Mouse (Mus musculus): ENCODE results near the gene Ephb2. TPM values are rescaled to one million over a fixed set of nuclear protein-coding genes. Genes with fewer than 3 reads are reported as not detected.
A peak's percentile ranks its signal among the peaks of the same experiment; 100 is the strongest.

Gene Ephb2
- polyA plus RNA-seq, 1 experiment from 2014 or later, result 10.3 TPM

GRCm38 (mm10) chr4:136774201-136774600 is 61.6 kb downstream of the Ephb2 start:
- 64% methylated on average over 3 of the region's 3 CpGs for WGBS
- no peak for ATAC-seq (ENCODE audit: low FRiP score, low read depth)
- Histone ChIP-seq H3K9me3 (no peaks in the 10 kb centered on the region), H3K36me3 (peaks cover 17% of the 10 kb centered on the region), H3K4me3 (no peak overlapping the region), H3K4me2 (replicated peaks) (no peak overlapping the region), H3K9ac (no peak overlapping the region), H3K27ac (no peak overlapping the region), H3K4me1 (peaks cover 40% of the 10 kb centered on the region), H3K27me3 (no peaks in the 10 kb centered on the region)

- Histone ChIP-seq H3K9me3 (peaks cover 4% of the 10 kb centered on the region; the same call in 1 of the 2 replicates), H3K4me2 (replicated peaks) (no peak overlapping the region), H3K27me3 (no peaks in the 10 kb centered on the region), H3K4me3 (no peak overlapping the region), H3K36me3 (peaks cover 26% of the 10 kb centered on the region), H3K9ac (no peak overlapping the region), H3K27ac (peak overlapping the region; percentile 48; the same call in 1 of the 2 replicates), H3K4me1 (peaks cover 31% of the 10 kb centered on the region)
- WGBS, result 45% methylated on average over 13 of the region's 13 CpGs
- ATAC-seq (ENCODE audit: low FRiP score, low read depth), result no peak
Measured at GRCm38 (mm10) chr4:136772952-136773584, 62.7 kb downstream of the Ephb2 start.

- Histone ChIP-seq H3K4me1 (peaks cover 27% of the 10 kb centered on the region), H3K27me3 (no peaks in the 10 kb centered on the region), H3K4me2 (replicated peaks) (no peak overlapping the region), H3K36me3 (peaks cover 30% of the 10 kb centered on the region), H3K27ac (no peak overlapping the region), H3K9ac (no peak overlapping the region), H3K4me3 (no peak overlapping the region), H3K9me3 (peaks cover 4% of the 10 kb centered on the region; the same call in 1 of the 2 replicates)
- 80% methylated on average over 5 of the region's 5 CpGs for WGBS
- no peak for ATAC-seq (ENCODE audit: low FRiP score, low read depth)
Measured at GRCm38 (mm10) chr4:136772318-136772717, 63.5 kb downstream of the Ephb2 start.

DNA sequence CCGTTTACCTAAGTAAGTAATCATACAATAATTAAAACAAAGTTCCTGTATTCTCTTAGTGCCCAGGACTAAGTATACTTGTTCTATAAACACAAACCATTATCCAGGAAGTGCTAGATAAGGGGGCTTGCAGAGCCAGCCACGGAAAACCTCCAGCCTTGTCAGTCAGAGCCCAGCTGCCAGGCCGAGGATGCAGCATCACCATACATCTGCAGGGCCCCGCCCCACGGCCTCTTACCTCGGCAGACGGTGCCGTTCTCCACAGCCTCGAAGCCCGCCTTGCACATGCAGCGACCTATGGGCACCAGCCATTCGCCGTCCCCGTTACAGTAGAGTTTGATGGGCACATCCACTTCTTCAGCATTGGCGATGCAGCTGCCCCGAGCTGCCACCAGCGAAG is 65.1 kb downstream of the Ephb2 start:
- no peak overlapping the region for H3K27ac ChIP-seq
- peaks cover 12% of the 10 kb centered on the region for H3K4me1 ChIP-seq
- H3K4me3 ChIP-seq, result no peak overlapping the region
- no peaks in the 10 kb centered on the region for H3K27me3 ChIP-seq
- H3K9me3 ChIP-seq, result peaks cover 4% of the 10 kb centered on the region; the same call in 1 of the 2 replicates
- ATAC-seq (ENCODE audit: low FRiP score, low read depth), result no peak
- no peak overlapping the region for H3K4me2 ChIP-seq (replicated peaks)
- no peak overlapping the region for H3K9ac ChIP-seq
- WGBS, result 88% methylated on average over 17 of the region's 17 CpGs
- peaks cover 30% of the 10 kb centered on the region for H3K36me3 ChIP-seq

GRCm38 (mm10) chr4:136768499-136768898 is 67.3 kb downstream of the Ephb2 start:
- no peak for ATAC-seq (ENCODE audit: low FRiP score, low read depth)
- no peak overlapping the region for H3K4me3 ChIP-seq
- H3K36me3 ChIP-seq, result peaks cover 30% of the 10 kb centered on the region
- H3K4me2 ChIP-seq (replicated peaks), result no peak overlapping the region
- no peak overlapping the region for H3K27ac ChIP-seq
- 96% methylated on average over 3 of the region's 3 CpGs for WGBS
- peaks cover 4% of the 10 kb centered on the region; the same call in 1 of the 2 replicates for H3K9me3 ChIP-seq
- peaks cover 11% of the 10 kb centered on the region for H3K4me1 ChIP-seq
- no peak overlapping the region for H3K9ac ChIP-seq
- no peaks in the 10 kb centered on the region for H3K27me3 ChIP-seq

DNA sequence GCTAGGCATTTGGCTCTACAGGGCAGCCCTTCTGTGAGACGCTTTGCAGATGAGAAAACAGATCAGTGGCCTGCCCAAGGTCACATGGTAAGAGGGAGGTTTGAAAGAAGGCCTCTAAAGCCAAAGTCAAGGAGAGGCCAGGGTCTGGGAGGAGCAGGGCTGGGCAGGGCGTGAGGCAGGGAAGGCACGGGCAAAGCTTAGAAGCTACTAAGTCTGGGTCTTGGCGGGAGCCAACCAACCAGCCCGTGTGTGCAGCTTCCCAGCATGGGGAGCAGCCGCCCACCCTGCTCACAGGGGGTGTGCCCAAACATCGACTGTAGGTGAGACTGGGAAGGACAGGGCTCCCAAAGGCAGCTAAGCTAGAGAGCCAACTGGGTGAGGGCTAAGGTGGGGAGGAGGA is 70.7 kb downstream of the Ephb2 start:
- H3K9ac ChIP-seq, result no peak overlapping the region
- H3K4me2 ChIP-seq (replicated peaks), result no peak overlapping the region
- peaks cover 35% of the 10 kb centered on the region for H3K4me1 ChIP-seq
- H3K36me3 ChIP-seq, result peaks cover 17% of the 10 kb centered on the region
- H3K27me3 ChIP-seq, result peaks cover 4% of the 10 kb centered on the region; the same call in 1 of the 2 replicates
- 61% methylated on average over 7 of the region's 7 CpGs for WGBS
- H3K9me3 ChIP-seq, result peaks cover 4% of the 10 kb centered on the region; the same call in 1 of the 2 replicates
- H3K4me3 ChIP-seq, result no peak overlapping the region
- no peak for ATAC-seq (ENCODE audit: low FRiP score, low read depth)
- no peak overlapping the region for H3K27ac ChIP-seq

GRCm38 (mm10) chr4:136763349-136763748 is 72.4 kb downstream of the Ephb2 start:
- ATAC-seq (ENCODE audit: low FRiP score, low read depth), result no peak
- Histone ChIP-seq H3K4me1 (peaks cover 35% of the 10 kb centered on the region), H3K4me2 (replicated peaks) (no peak overlapping the region), H3K9me3 (no peaks in the 10 kb centered on the region), H3K27me3 (peaks cover 9% of the 10 kb centered on the region; the same call in 1 of the 2 replicates), H3K36me3 (peaks cover 7% of the 10 kb centered on the region), H3K27ac (no peak overlapping the region), H3K4me3 (no peak overlapping the region), H3K9ac (no peak overlapping the region)
- WGBS, result 46% methylated on average over 5 of the region's 5 CpGs

GRCm38 (mm10) chr4:136761713-136762380 is 73.9 kb downstream of the Ephb2 start:
- Histone ChIP-seq H3K4me1 (peaks cover 48% of the 10 kb centered on the region), H3K27me3 (peaks cover 21% of the 10 kb centered on the region; the same call in 1 of the 2 replicates), H3K36me3 (peaks cover 4% of the 10 kb centered on the region; the same call in 1 of the 2 replicates), H3K4me2 (replicated peaks) (peak overlapping the region; percentile 41), H3K9me3 (no peaks in the 10 kb centered on the region), H3K9ac (peak overlapping the region; percentile 26), H3K4me3 (no peak overlapping the region), H3K27ac (peak overlapping the region; percentile 74)
- WGBS, result 12% methylated on average over 18 of the region's 18 CpGs
- peak; percentile 66 for ATAC-seq (ENCODE audit: low FRiP score, low read depth)

GRCm38 (mm10) chr4:136760882-136761281 is 74.9 kb downstream of the Ephb2 start:
- peak overlapping the region; percentile 74; the same call in 1 of the 2 replicates for H3K27ac ChIP-seq
- peaks cover 57% of the 10 kb centered on the region for H3K4me1 ChIP-seq
- 18% methylated on average over 11 of the region's 11 CpGs for WGBS
- peaks cover 27% of the 10 kb centered on the region; the same call in 1 of the 2 replicates for H3K27me3 ChIP-seq
- H3K36me3 ChIP-seq, result peaks cover 4% of the 10 kb centered on the region; the same call in 1 of the 2 replicates
- H3K9ac ChIP-seq, result no peak overlapping the region
- no peak for ATAC-seq (ENCODE audit: low FRiP score, low read depth)
- H3K9me3 ChIP-seq, result no peaks in the 10 kb centered on the region
- no peak overlapping the region for H3K4me3 ChIP-seq
- no peak overlapping the region for H3K4me2 ChIP-seq (replicated peaks)

DNA sequence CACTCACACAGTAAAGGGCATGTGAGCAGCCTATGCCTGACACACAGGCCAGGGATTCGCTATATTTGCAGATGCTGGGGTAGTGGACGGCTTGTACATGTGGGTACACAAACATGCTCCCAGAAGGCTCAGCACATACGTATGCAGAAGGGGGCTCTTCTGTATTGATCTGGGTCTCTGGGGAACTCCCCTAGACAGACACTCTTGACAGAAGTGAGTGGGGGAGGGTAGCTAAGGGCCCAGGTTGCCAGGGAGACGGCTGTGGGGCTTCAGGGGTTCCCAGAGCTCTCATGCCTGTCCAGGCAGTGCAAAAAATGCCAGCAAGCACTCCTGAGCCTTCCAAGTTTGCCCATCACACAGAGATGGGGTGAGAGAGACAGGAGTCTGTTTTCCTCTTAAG is 78.7 kb downstream of the Ephb2 start:
- H3K9ac ChIP-seq, result no peak overlapping the region
- H3K27me3 ChIP-seq, result peaks cover 42% of the 10 kb centered on the region
- no peak overlapping the region for H3K4me2 ChIP-seq (replicated peaks)
- peaks cover 60% of the 10 kb centered on the region for H3K4me1 ChIP-seq
- no peak overlapping the region for H3K27ac ChIP-seq
- no peak overlapping the region for H3K4me3 ChIP-seq
- 58% methylated on average over 4 of the region's 4 CpGs for WGBS
- ATAC-seq (ENCODE audit: low FRiP score, low read depth), result no peak
- peaks cover 4% of the 10 kb centered on the region; the same call in 1 of the 2 replicates for H3K36me3 ChIP-seq
- H3K9me3 ChIP-seq, result no peaks in the 10 kb centered on the region

DNA sequence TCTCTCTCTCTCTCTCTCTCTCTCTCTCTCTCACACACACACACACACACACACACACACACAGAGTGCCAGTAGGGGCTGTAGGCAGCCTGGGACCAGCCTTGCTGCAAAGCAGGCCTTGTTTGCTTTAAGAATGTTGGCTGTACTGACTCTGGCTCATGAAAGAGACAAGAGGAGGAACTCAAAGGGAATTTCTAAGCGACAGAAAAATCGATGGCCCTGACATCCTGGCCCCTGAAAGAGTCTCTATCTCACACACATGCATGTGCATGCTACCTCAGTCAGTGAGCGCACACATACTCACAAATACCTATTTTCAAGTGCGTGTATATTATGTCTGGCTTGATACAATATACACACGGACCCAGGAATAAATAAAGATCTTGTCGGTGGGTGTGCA is 79.3 kb downstream of the Ephb2 start:
- peaks cover 4% of the 10 kb centered on the region; the same call in 1 of the 2 replicates for H3K36me3 ChIP-seq
- peaks cover 46% of the 10 kb centered on the region for H3K27me3 ChIP-seq
- no peak overlapping the region for H3K4me2 ChIP-seq (replicated peaks)
- no peak overlapping the region for H3K4me3 ChIP-seq
- no peak for ATAC-seq (ENCODE audit: low FRiP score, low read depth)
- WGBS, result 69% methylated on average over 6 of the region's 6 CpGs
- no peak overlapping the region for H3K9ac ChIP-seq
- H3K27ac ChIP-seq, result no peak overlapping the region
- H3K4me1 ChIP-seq, result peaks cover 54% of the 10 kb centered on the region
- H3K9me3 ChIP-seq, result no peaks in the 10 kb centered on the region

GRCm38 (mm10) chr4:136755364-136755811 is 80.4 kb downstream of the Ephb2 start:
- Histone ChIP-seq H3K36me3 (peaks cover 4% of the 10 kb centered on the region; the same call in 1 of the 2 replicates), H3K9me3 (no peaks in the 10 kb centered on the region), H3K4me3 (peak overlapping the region; percentile 30), H3K27ac (no peak overlapping the region; the same call in 1 of the 2 replicates), H3K4me1 (peaks cover 53% of the 10 kb centered on the region), H3K27me3 (peaks cover 54% of the 10 kb centered on the region), H3K9ac (peak overlapping the region; percentile 55), H3K4me2 (replicated peaks) (peak overlapping the region; percentile 67)
- peak; percentile 42; the same call in 1 of the 2 replicates for ATAC-seq (ENCODE audit: low FRiP score, low read depth)
- 1% methylated on average over 31 of the region's 31 CpGs for WGBS

Data from limb, embryonic 13.5 days (tissue).